Mouse (Mus musculus): ENCODE measurements at regions not wholly inside any gene's neighbourhood (a gene's known extent, or its start where the extent isn't known, plus 50 kb on each side); places are given as distances from the start of the nearest gene placed in this dataset.

- H3K4me1 ChIP-seq (ENCODE audit: control insufficient read depth, insufficient read depth, low read length), result no peaks in the 10 kb centered on the region
- no peak for ATAC-seq (ENCODE audit: low read depth)
- H3K4me2 ChIP-seq (ENCODE audit: low read depth, low read length), result no peak overlapping the region
- H3K9ac ChIP-seq (ENCODE audit: low read depth, low read length), result no peak overlapping the region
- no peaks in the 10 kb centered on the region for H3K27me3 ChIP-seq (replicated peaks; ENCODE audit: control insufficient read depth, insufficient read depth, low read length)
- no peak for DNase-seq (ENCODE audit: low spot score)
- no peaks in the 10 kb centered on the region for H3K9me3 ChIP-seq (ENCODE audit: control insufficient read depth, low read length)
- no peaks in the 10 kb centered on the region for H3K36me3 ChIP-seq (ENCODE audit: control insufficient read depth, insufficient read depth, low read length)
- no peak overlapping the region for H3K27ac ChIP-seq (replicated peaks; ENCODE audit: low read depth, low read length)
- 83% methylated on average over 8 of the region's 8 CpGs for WGBS
- H3K4me3 ChIP-seq (ENCODE audit: low read depth, low read length), result no peak overlapping the region
Measured at GRCm38 (mm10) chr10:91734691-91735090, 553.6 kb upstream of the Tmpo start.

GRCm38 (mm10) chr10:91732007-91732589, 551.0 kb upstream of the Tmpo start:
- Histone ChIP-seq H3K9me3 (ENCODE audit: control insufficient read depth, low read length) (no peaks in the 10 kb centered on the region), H3K4me2 (ENCODE audit: low read depth, low read length) (no peak overlapping the region), H3K4me3 (ENCODE audit: low read depth, low read length) (no peak overlapping the region), H3K27me3 (replicated peaks; ENCODE audit: control insufficient read depth, insufficient read depth, low read length) (no peaks in the 10 kb centered on the region), H3K27ac (replicated peaks; ENCODE audit: low read depth, low read length) (no peak overlapping the region), H3K4me1 (ENCODE audit: control insufficient read depth, insufficient read depth, low read length) (no peaks in the 10 kb centered on the region), H3K9ac (ENCODE audit: low read depth, low read length) (no peak overlapping the region), H3K36me3 (ENCODE audit: control insufficient read depth, insufficient read depth, low read length) (no peaks in the 10 kb centered on the region)
- DNase-seq (ENCODE audit: low spot score) (no peak), ATAC-seq (ENCODE audit: low read depth) (no peak)
- 69% methylated on average over 9 of the region's 9 CpGs for WGBS

DNA sequence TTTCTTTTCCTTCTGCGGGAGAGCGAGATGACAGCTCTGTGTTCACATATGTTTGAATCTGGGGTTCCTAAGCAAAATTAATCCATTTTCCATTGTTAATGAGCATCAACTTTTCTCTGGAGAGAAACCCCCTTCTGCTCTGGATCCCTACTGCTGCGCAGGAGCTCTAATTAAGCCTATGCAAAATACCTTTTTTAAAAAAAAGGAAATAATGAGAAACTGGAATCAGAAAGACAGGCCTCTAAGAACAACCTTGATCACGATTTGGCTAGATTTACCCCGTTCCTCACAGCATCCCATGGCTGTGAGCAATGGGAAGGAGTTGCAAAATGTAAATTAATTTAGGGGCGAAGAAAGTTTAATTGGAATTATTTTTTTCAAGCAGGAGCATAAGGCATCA, 548.9 kb upstream of the Tmpo start:
- no peak overlapping the region for H3K9ac ChIP-seq (ENCODE audit: low read depth, low read length)
- no peak overlapping the region for H3K4me2 ChIP-seq (ENCODE audit: low read depth, low read length)
- no peak overlapping the region for H3K4me3 ChIP-seq (ENCODE audit: low read depth, low read length)
- DNase-seq (ENCODE audit: low spot score) (no peak), ATAC-seq (ENCODE audit: low read depth) (no peak)
- H3K27ac ChIP-seq (replicated peaks; ENCODE audit: low read depth, low read length), result no peak overlapping the region
- H3K36me3 ChIP-seq (ENCODE audit: control insufficient read depth, insufficient read depth, low read length), result no peaks in the 10 kb centered on the region
- H3K9me3 ChIP-seq (ENCODE audit: control insufficient read depth, low read length), result no peaks in the 10 kb centered on the region
- WGBS, result 74% methylated on average over 6 of the region's 6 CpGs
- no peaks in the 10 kb centered on the region for H3K27me3 ChIP-seq (replicated peaks; ENCODE audit: control insufficient read depth, insufficient read depth, low read length)
- H3K4me1 ChIP-seq (ENCODE audit: control insufficient read depth, insufficient read depth, low read length), result no peaks in the 10 kb centered on the region

DNA sequence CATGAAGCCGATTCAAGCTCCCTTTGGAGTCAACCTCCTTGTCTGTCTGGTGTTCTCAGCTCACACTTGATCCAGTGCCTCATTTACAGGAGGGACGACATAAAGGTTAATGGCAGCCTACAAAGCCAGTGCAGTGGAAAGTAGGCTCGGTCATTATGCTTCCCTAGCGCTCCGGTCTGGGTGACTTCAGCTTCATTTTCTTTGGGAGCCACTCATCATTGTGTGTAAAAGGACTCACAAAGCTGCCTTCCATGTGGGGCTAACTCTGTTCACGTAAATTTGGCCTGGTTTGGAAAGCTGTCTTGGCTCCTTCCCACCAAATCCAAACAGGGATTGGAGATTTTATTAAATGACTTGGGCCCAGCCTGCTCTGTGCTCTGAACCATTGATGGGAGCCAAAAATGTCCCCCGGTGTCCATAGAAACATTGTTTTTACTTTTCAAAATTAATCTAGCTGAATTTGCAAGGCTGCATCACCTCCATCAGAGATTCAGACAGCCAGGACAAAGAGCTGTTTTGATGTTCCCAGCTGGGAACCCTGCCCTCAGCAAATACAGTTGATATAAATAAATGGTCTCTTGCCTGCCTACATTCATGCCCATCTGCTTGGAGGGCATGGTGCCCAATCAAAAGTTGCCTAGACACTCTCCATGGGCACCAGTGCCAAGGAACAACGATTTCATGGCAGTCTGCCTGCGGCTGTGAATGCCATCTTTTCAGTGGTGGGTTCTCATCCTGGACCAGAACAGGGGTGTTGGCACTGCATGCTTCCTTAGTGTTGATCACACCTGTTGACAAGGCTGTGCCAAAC, 538.7 kb upstream of the Tmpo start:
- H3K9me3 ChIP-seq (ENCODE audit: control insufficient read depth, low read length), result no peaks in the 10 kb centered on the region
- H3K36me3 ChIP-seq (ENCODE audit: control insufficient read depth, insufficient read depth, low read length), result no peaks in the 10 kb centered on the region
- no peak overlapping the region for H3K4me3 ChIP-seq (ENCODE audit: low read depth, low read length)
- H3K9ac ChIP-seq (ENCODE audit: low read depth, low read length), result no peak overlapping the region
- no peak for DNase-seq (ENCODE audit: low spot score)
- H3K4me2 ChIP-seq (ENCODE audit: low read depth, low read length), result no peak overlapping the region
- no peaks in the 10 kb centered on the region; the same call in 1 of the 2 replicates for H3K4me1 ChIP-seq (ENCODE audit: control insufficient read depth, insufficient read depth, low read length)
- H3K27me3 ChIP-seq (replicated peaks; ENCODE audit: control insufficient read depth, insufficient read depth, low read length), result no peaks in the 10 kb centered on the region
- no peak; the same call in 1 of the 2 replicates for ATAC-seq (ENCODE audit: low read depth)
- 83% methylated on average over 9 of the region's 9 CpGs for WGBS
- H3K27ac ChIP-seq (replicated peaks; ENCODE audit: low read depth, low read length), result no peak overlapping the region

DNA sequence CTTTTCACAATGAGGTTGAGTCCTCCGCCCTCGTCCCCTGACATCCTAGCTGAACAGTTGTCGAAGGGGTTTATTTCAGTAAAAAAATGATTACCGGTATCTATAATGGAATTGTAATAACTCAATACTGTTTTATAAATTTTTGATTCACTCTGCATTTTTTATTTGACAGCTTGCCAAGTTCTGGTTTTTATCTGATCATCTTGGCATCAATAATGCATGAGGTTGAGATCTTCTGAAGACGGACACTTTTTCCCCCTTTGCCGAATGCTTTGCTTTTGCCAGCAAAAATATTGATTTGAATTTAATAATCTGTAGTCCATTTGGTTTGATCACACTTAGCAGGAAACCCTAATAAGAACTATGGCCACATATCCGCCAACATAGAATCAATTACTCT, 535.5 kb upstream of the Tmpo start:
- no peak overlapping the region for H3K4me3 ChIP-seq (ENCODE audit: low read depth, low read length)
- ATAC-seq (ENCODE audit: low read depth), result no peak
- 78% methylated on average over 7 of the region's 7 CpGs for WGBS
- H3K27me3 ChIP-seq (replicated peaks; ENCODE audit: control insufficient read depth, insufficient read depth, low read length), result no peaks in the 10 kb centered on the region
- H3K9ac ChIP-seq (ENCODE audit: low read depth, low read length), result no peak overlapping the region
- no peak overlapping the region for H3K4me2 ChIP-seq (ENCODE audit: low read depth, low read length)
- H3K27ac ChIP-seq (replicated peaks; ENCODE audit: low read depth, low read length), result no peak overlapping the region
- H3K9me3 ChIP-seq (ENCODE audit: control insufficient read depth, low read length), result no peaks in the 10 kb centered on the region
- DNase-seq (ENCODE audit: low spot score), result no peak
- no peaks in the 10 kb centered on the region; the same call in 1 of the 2 replicates for H3K4me1 ChIP-seq (ENCODE audit: control insufficient read depth, insufficient read depth, low read length)
- no peaks in the 10 kb centered on the region for H3K36me3 ChIP-seq (ENCODE audit: control insufficient read depth, insufficient read depth, low read length)

- ATAC-seq (ENCODE audit: low read depth), result no peak
- 73% methylated on average over 3 of the region's 3 CpGs for WGBS
Measured at GRCm38 (mm10) chr10:91714648-91715047, 533.5 kb upstream of the Tmpo start.

GRCm38 (mm10) chr10:91713529-91713928, 532.4 kb upstream of the Tmpo start:
- Histone ChIP-seq H3K9ac (ENCODE audit: low read depth, low read length) (no peak overlapping the region), H3K4me3 (ENCODE audit: low read depth, low read length) (no peak overlapping the region), H3K9me3 (ENCODE audit: control insufficient read depth, low read length) (no peaks in the 10 kb centered on the region), H3K27ac (replicated peaks; ENCODE audit: low read depth, low read length) (no peak overlapping the region), H3K4me1 (ENCODE audit: control insufficient read depth, insufficient read depth, low read length) (no peaks in the 10 kb centered on the region), H3K4me2 (ENCODE audit: low read depth, low read length) (no peak overlapping the region), H3K27me3 (replicated peaks; ENCODE audit: control insufficient read depth, insufficient read depth, low read length) (no peaks in the 10 kb centered on the region), H3K36me3 (ENCODE audit: control insufficient read depth, insufficient read depth, low read length) (no peaks in the 10 kb centered on the region)
- WGBS, result 27% methylated on average over 7 of the region's 7 CpGs
- ATAC-seq (ENCODE audit: low read depth) (no peak), DNase-seq (ENCODE audit: low spot score) (no peak)

More at GRCm38 (mm10) chr10:91714648-91715047, 533.5 kb upstream of the Tmpo start:
- no peak overlapping the region for H3K4me2 ChIP-seq (ENCODE audit: low read depth, low read length)
- H3K27me3 ChIP-seq (replicated peaks; ENCODE audit: control insufficient read depth, insufficient read depth, low read length), result no peaks in the 10 kb centered on the region
- no peaks in the 10 kb centered on the region for H3K4me1 ChIP-seq (ENCODE audit: control insufficient read depth, insufficient read depth, low read length)
- no peak overlapping the region for H3K27ac ChIP-seq (replicated peaks; ENCODE audit: low read depth, low read length)
- no peaks in the 10 kb centered on the region for H3K9me3 ChIP-seq (ENCODE audit: control insufficient read depth, low read length)
- H3K36me3 ChIP-seq (ENCODE audit: control insufficient read depth, insufficient read depth, low read length), result no peaks in the 10 kb centered on the region
- no peak overlapping the region for H3K9ac ChIP-seq (ENCODE audit: low read depth, low read length)
- H3K4me3 ChIP-seq (ENCODE audit: low read depth, low read length), result no peak overlapping the region
- no peak for DNase-seq (ENCODE audit: low spot score)

GRCm38 (mm10) chr10:91706816-91707215, 525.7 kb upstream of the Tmpo start:
- no peaks in the 10 kb centered on the region for H3K4me1 ChIP-seq (ENCODE audit: control insufficient read depth, insufficient read depth, low read length)
- H3K4me3 ChIP-seq (ENCODE audit: low read depth, low read length), result no peak overlapping the region
- WGBS, result 68% methylated on average over 3 of the region's 3 CpGs
- H3K4me2 ChIP-seq (ENCODE audit: low read depth, low read length), result no peak overlapping the region
- ATAC-seq (ENCODE audit: low read depth), result no peak
- H3K27me3 ChIP-seq (replicated peaks; ENCODE audit: control insufficient read depth, insufficient read depth, low read length), result no peaks in the 10 kb centered on the region
- no peaks in the 10 kb centered on the region for H3K36me3 ChIP-seq (ENCODE audit: control insufficient read depth, insufficient read depth, low read length)
- no peak overlapping the region for H3K9ac ChIP-seq (ENCODE audit: low read depth, low read length)
- no peak for DNase-seq (ENCODE audit: low spot score)
- no peaks in the 10 kb centered on the region for H3K9me3 ChIP-seq (ENCODE audit: control insufficient read depth, low read length)
- no peak overlapping the region for H3K27ac ChIP-seq (replicated peaks; ENCODE audit: low read depth, low read length)

DNA sequence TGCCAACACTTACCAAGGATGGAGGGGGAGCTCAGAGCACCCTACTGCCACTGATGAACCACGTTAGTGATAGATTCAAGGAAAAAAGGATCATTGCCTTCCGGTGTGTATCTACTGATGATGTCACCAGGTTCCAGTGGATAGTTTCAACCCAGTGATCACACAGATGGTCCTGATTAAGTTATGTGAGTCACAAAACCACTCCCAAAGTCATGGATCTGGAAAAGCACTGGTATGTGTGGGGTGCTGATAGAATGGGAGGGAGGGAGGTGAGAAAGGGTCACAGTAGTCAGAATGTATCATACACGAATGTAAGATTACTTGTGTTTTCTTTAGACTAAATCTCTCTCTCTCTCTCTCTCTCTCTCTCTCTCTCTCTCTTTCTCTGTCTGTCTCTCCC, 523.6 kb upstream of the Tmpo start:
- DNase-seq (ENCODE audit: low spot score), result no peak

More for the DNA sequence above, 523.6 kb upstream of the Tmpo start:
- H3K36me3 ChIP-seq (ENCODE audit: control insufficient read depth, insufficient read depth, low read length), result no peaks in the 10 kb centered on the region
- no peak overlapping the region for H3K9ac ChIP-seq (ENCODE audit: low read depth, low read length)
- no peak overlapping the region for H3K27ac ChIP-seq (replicated peaks; ENCODE audit: low read depth, low read length)
- H3K27me3 ChIP-seq (replicated peaks; ENCODE audit: control insufficient read depth, insufficient read depth, low read length), result no peaks in the 10 kb centered on the region
- H3K4me1 ChIP-seq (ENCODE audit: control insufficient read depth, insufficient read depth, low read length), result no peaks in the 10 kb centered on the region
- H3K9me3 ChIP-seq (ENCODE audit: control insufficient read depth, low read length), result no peaks in the 10 kb centered on the region
- H3K4me3 ChIP-seq (ENCODE audit: low read depth, low read length), result no peak overlapping the region
- no peak for ATAC-seq (ENCODE audit: low read depth)
- WGBS, result 39% methylated on average over 3 of the region's 3 CpGs
- H3K4me2 ChIP-seq (ENCODE audit: low read depth, low read length), result no peak overlapping the region
